Mouse (Mus musculus): ENCODE results near the gene Arhgdib. TPM values are rescaled to one million over a fixed set of nuclear protein-coding genes. Genes with fewer than 3 reads are reported as not detected.

Arhgdib gene
- polyA plus RNA-seq, 1 experiment, result 3.0 TPM

- TF ChIP-seq POLR2A (IDR thresholded peaks at IDR 0.05; ENCODE audit: insufficient read depth, low read length) (no peak), EP300 (IDR thresholded peaks at IDR 0.05; ENCODE audit: insufficient read depth, low read depth, low read length) (no peak), CTCF (IDR thresholded peaks at IDR 0.05; ENCODE audit: low read depth, low read length) (no peak)
- Histone ChIP-seq H3K4me1 (ENCODE audit: control insufficient read depth, insufficient read depth, low read length) (no peaks in the 10 kb centered on the region), H3K27ac (ENCODE audit: insufficient read depth, low read length) (no peak overlapping the region), H3K27me3 (ENCODE audit: control insufficient read depth, insufficient read depth, low read length, poor library complexity, severe bottlenecking) (no peaks in the 10 kb centered on the region), H3K36me3 (ENCODE audit: control insufficient read depth, insufficient read depth, low read length, poor library complexity, severe bottlenecking) (no peaks in the 10 kb centered on the region), H3K9me3 (replicated peaks; ENCODE audit: control insufficient read depth, insufficient read depth, low read length, poor library complexity, severe bottlenecking) (no peaks in the 10 kb centered on the region), H3K9ac (ENCODE audit: low read depth, poor library complexity, severe bottlenecking) (no peak overlapping the region), H3K4me3 (ENCODE audit: low read depth, low read length) (no peak overlapping the region)
These were observed 5.2 kb upstream of the Arhgdib start for GRCm38 (mm10) chr6:136946943-136947342.

GRCm38 (mm10) chr6:136946241-136946640 lies 4.5 kb upstream of the Arhgdib start:
- Histone ChIP-seq H3K4me1 (ENCODE audit: control insufficient read depth, insufficient read depth, low read length) (peaks cover 2% of the 10 kb centered on the region), H3K9ac (ENCODE audit: low read depth, poor library complexity, severe bottlenecking) (no peak overlapping the region), H3K27me3 (ENCODE audit: control insufficient read depth, insufficient read depth, low read length, poor library complexity, severe bottlenecking) (no peaks in the 10 kb centered on the region), H3K9me3 (replicated peaks; ENCODE audit: control insufficient read depth, insufficient read depth, low read length, poor library complexity, severe bottlenecking) (no peaks in the 10 kb centered on the region), H3K27ac (ENCODE audit: insufficient read depth, low read length) (no peak overlapping the region), H3K36me3 (ENCODE audit: control insufficient read depth, insufficient read depth, low read length, poor library complexity, severe bottlenecking) (no peaks in the 10 kb centered on the region), H3K4me3 (ENCODE audit: low read depth, low read length) (no peak overlapping the region)
- TF ChIP-seq CTCF (IDR thresholded peaks at IDR 0.05; ENCODE audit: low read depth, low read length), result no peak
- TF ChIP-seq POLR2A (IDR thresholded peaks at IDR 0.05; ENCODE audit: insufficient read depth, low read length), result no peak
- no peak for TF ChIP-seq EP300 (IDR thresholded peaks at IDR 0.05; ENCODE audit: insufficient read depth, low read depth, low read length)

- Histone ChIP-seq H3K27me3 (ENCODE audit: control insufficient read depth, insufficient read depth, low read length, poor library complexity, severe bottlenecking) (no peaks in the 10 kb centered on the region), H3K27ac (ENCODE audit: insufficient read depth, low read length) (no peak overlapping the region), H3K9me3 (replicated peaks; ENCODE audit: control insufficient read depth, insufficient read depth, low read length, poor library complexity, severe bottlenecking) (no peaks in the 10 kb centered on the region; the same call in 1 of the 2 replicates), H3K9ac (ENCODE audit: low read depth, poor library complexity, severe bottlenecking) (no peak overlapping the region), H3K36me3 (ENCODE audit: control insufficient read depth, insufficient read depth, low read length, poor library complexity, severe bottlenecking) (no peaks in the 10 kb centered on the region), H3K4me3 (ENCODE audit: low read depth, low read length) (no peak overlapping the region), H3K4me1 (ENCODE audit: control insufficient read depth, insufficient read depth, low read length) (peaks cover 2% of the 10 kb centered on the region)
- TF ChIP-seq POLR2A (IDR thresholded peaks at IDR 0.05; ENCODE audit: insufficient read depth, low read length) (no peak), CTCF (IDR thresholded peaks at IDR 0.05; ENCODE audit: low read depth, low read length) (no peak), EP300 (IDR thresholded peaks at IDR 0.05; ENCODE audit: insufficient read depth, low read depth, low read length) (no peak)
These were observed 2.8 kb upstream of the Arhgdib start for GRCm38 (mm10) chr6:136944511-136944910.

- H3K36me3 ChIP-seq (ENCODE audit: control insufficient read depth, insufficient read depth, low read length, poor library complexity, severe bottlenecking), result no peaks in the 10 kb centered on the region
- H3K4me3 ChIP-seq (ENCODE audit: low read depth, low read length), result no peak overlapping the region
- H3K4me1 ChIP-seq (ENCODE audit: control insufficient read depth, insufficient read depth, low read length), result peaks cover 2% of the 10 kb centered on the region
- H3K9ac ChIP-seq (ENCODE audit: low read depth, poor library complexity, severe bottlenecking), result no peak overlapping the region
- no peaks in the 10 kb centered on the region for H3K27me3 ChIP-seq (ENCODE audit: control insufficient read depth, insufficient read depth, low read length, poor library complexity, severe bottlenecking)
- no peak overlapping the region for H3K27ac ChIP-seq (ENCODE audit: insufficient read depth, low read length)
- H3K9me3 ChIP-seq (replicated peaks; ENCODE audit: control insufficient read depth, insufficient read depth, low read length, poor library complexity, severe bottlenecking), result no peaks in the 10 kb centered on the region; the same call in 1 of the 2 replicates
- TF ChIP-seq EP300 (IDR thresholded peaks at IDR 0.05; ENCODE audit: insufficient read depth, low read depth, low read length) (no peak), CTCF (IDR thresholded peaks at IDR 0.05; ENCODE audit: low read depth, low read length) (no peak), POLR2A (IDR thresholded peaks at IDR 0.05; ENCODE audit: insufficient read depth, low read length) (no peak)
These were observed 1.7 kb upstream of the Arhgdib start for GRCm38 (mm10) chr6:136943392-136943791.

- Histone ChIP-seq H3K4me3 (ENCODE audit: low read depth, low read length) (no peak overlapping the region), H3K27me3 (ENCODE audit: control insufficient read depth, insufficient read depth, low read length, poor library complexity, severe bottlenecking) (no peaks in the 10 kb centered on the region), H3K27ac (ENCODE audit: insufficient read depth, low read length) (no peak overlapping the region), H3K9me3 (replicated peaks; ENCODE audit: control insufficient read depth, insufficient read depth, low read length, poor library complexity, severe bottlenecking) (no peaks in the 10 kb centered on the region; the same call in 1 of the 2 replicates), H3K9ac (ENCODE audit: low read depth, poor library complexity, severe bottlenecking) (no peak overlapping the region), H3K36me3 (ENCODE audit: control insufficient read depth, insufficient read depth, low read length, poor library complexity, severe bottlenecking) (no peaks in the 10 kb centered on the region), H3K4me1 (ENCODE audit: control insufficient read depth, insufficient read depth, low read length) (peaks cover 2% of the 10 kb centered on the region)
- TF ChIP-seq POLR2A (IDR thresholded peaks at IDR 0.05; ENCODE audit: insufficient read depth, low read length) (no peak), EP300 (IDR thresholded peaks at IDR 0.05; ENCODE audit: insufficient read depth, low read depth, low read length) (no peak), CTCF (IDR thresholded peaks at IDR 0.05; ENCODE audit: low read depth, low read length) (no peak)
These were observed 581 bp upstream of the Arhgdib start for GRCm38 (mm10) chr6:136942280-136942679.

- Histone ChIP-seq H3K9ac (ENCODE audit: low read depth, poor library complexity, severe bottlenecking) (no peak overlapping the region), H3K4me1 (ENCODE audit: control insufficient read depth, insufficient read depth, low read length) (peaks cover 2% of the 10 kb centered on the region), H3K36me3 (ENCODE audit: control insufficient read depth, insufficient read depth, low read length, poor library complexity, severe bottlenecking) (no peaks in the 10 kb centered on the region), H3K27ac (ENCODE audit: insufficient read depth, low read length) (no peak overlapping the region), H3K4me3 (ENCODE audit: low read depth, low read length) (no peak overlapping the region), H3K27me3 (ENCODE audit: control insufficient read depth, insufficient read depth, low read length, poor library complexity, severe bottlenecking) (no peaks in the 10 kb centered on the region), H3K9me3 (replicated peaks; ENCODE audit: control insufficient read depth, insufficient read depth, low read length, poor library complexity, severe bottlenecking) (no peaks in the 10 kb centered on the region; the same call in 1 of the 2 replicates)
- TF ChIP-seq POLR2A (IDR thresholded peaks at IDR 0.05; ENCODE audit: insufficient read depth, low read length) (no peak), EP300 (IDR thresholded peaks at IDR 0.05; ENCODE audit: insufficient read depth, low read depth, low read length) (no peak), CTCF (IDR thresholded peaks at IDR 0.05; ENCODE audit: low read depth, low read length) (no peak)
These were observed 1.3 kb downstream of the Arhgdib start for GRCm38 (mm10) chr6:136940188-136940960.
